Mouse (Mus musculus) ES-Bruce4 (cell line): Measurements from ENCODE around the gene Crtac1.

ENCODE experiments used
- CTCF ChIP-seq: IDR thresholded peaks from one replicate; pipeline ENCODE4 v1.8.1; 2011; ENCODE audit warnings: low read depth, low read length
- EP300 ChIP-seq: IDR thresholded peaks from 2 replicates; pipeline ENCODE4 v1.6.1; 2011; ENCODE audit warnings: low read depth, low read length; ENCODE audit not compliant: insufficient read depth

DNA sequence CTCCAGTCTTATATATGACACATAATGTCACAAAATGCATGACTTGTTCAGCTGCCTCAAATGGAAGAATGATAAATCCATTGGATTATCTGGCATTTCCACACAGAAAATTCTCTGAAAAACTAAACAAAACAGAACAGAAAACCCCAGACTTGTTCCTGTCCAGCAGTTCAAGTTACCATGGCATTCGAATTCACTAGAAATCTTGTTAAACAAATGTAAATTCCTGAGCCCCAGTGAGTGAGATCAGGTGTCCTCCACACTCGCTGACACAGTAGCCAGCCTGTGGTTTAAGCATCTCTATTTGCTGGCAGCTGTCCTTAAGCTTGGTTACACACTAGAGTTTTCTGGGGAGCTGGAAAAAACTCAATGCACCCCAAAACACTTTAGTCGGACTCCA is 168.1 kb downstream of the Crtac1 start:
- TF ChIP-seq EP300 (no peak), CTCF (no peak)
